Mouse (Mus musculus): ENCODE measurements around the gene Stag3. TPM values are rescaled to one million over a fixed set of nuclear protein-coding genes. Genes with fewer than 3 reads are reported as not detected.

The Stag3 gene
- 4.3 and 6.3 TPM in 2 replicates for polyA plus RNA-seq (2014; fragmentation: Nextera tagmentation; extraction: Ambion mirVana)

GRCm38 (mm10) chr5:138279585-138280424 is at the start of gene Stag3, which contains the start of the genes Gm43720 and Gpc2:
Gene Stag3 (plus strand): TSS chr5:138280240.
Gene Gm43720 (minus strand): TSS chr5:138279958.
Gene Gpc2 (minus strand): TSS chr5:138280005.
- H3K9ac ChIP-seq, result peak within 1 kb of the TSS; percentile 71
- peaks cover 17% of the 10 kb centered on the region; the same call in 1 of the 2 replicates for H3K36me3 ChIP-seq (ENCODE audit: insufficient read depth)
- H3K27me3 ChIP-seq (ENCODE audit: insufficient read depth, low read length), result no peaks in the 10 kb centered on the region; the same call in 1 of the 2 replicates
- no peak for TF ChIP-seq CTCF (IDR thresholded peaks at IDR 0.05; ENCODE audit: low read depth)
- H3K27ac ChIP-seq (ENCODE audit: low read depth), result no peak within 1 kb of the TSS
- DNase-seq, result peak; percentile 99
- H3K4me2 ChIP-seq, result peak within 1 kb of the TSS; percentile 66
- WGBS, result under 1% methylated on average over 56 of the region's 56 CpGs
- H3K9me3 ChIP-seq (ENCODE audit: low read depth, low read length), result peaks cover 9% of the 10 kb centered on the region; the same call in 1 of the 2 replicates
- peak; percentile 99 for ATAC-seq (ENCODE audit: insufficient read depth)
- peaks cover 8% of the 10 kb centered on the region for H3K4me1 ChIP-seq (ENCODE audit: insufficient read depth)
- H3K4me3 ChIP-seq (ENCODE audit: low read depth, low read length), result peak within 1 kb of the TSS; percentile 60

DNA sequence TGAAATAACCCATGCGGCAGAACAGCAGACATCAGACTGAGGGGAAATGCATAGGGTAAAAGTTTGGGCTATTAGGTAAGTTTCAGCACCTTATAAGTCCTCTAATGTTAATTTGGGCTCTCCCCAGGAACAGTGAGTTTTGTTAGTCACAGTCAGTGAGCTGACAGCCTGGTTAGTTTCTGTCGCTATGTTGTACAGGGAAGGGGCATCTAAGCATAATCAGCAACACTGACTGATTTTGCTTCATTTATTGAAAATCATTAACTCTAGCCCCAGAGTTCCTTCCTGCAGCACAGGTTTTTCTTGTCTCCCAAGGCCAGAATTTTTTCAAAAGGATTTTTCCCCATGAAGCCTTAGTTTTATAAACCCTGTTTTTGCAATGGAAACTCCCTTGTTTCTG is 46.3 kb upstream of the Stag3 start:
- no peak overlapping the region for H3K27ac ChIP-seq (ENCODE audit: low read depth)
- DNase-seq (no peak), ATAC-seq (ENCODE audit: insufficient read depth) (no peak)
- no peaks in the 10 kb centered on the region for H3K36me3 ChIP-seq (ENCODE audit: insufficient read depth)
- no peaks in the 10 kb centered on the region for H3K9me3 ChIP-seq (ENCODE audit: low read depth, low read length)
- H3K4me2 ChIP-seq, result no peak overlapping the region
- no peak overlapping the region for H3K4me3 ChIP-seq (ENCODE audit: low read depth, low read length)
- no peaks in the 10 kb centered on the region for H3K27me3 ChIP-seq (ENCODE audit: insufficient read depth, low read length)
- TF ChIP-seq CTCF (IDR thresholded peaks at IDR 0.05; ENCODE audit: low read depth), result no peak
- WGBS, result 77% methylated on average over 2 of the region's 2 CpGs
- H3K9ac ChIP-seq, result no peak overlapping the region
- no peaks in the 10 kb centered on the region for H3K4me1 ChIP-seq (ENCODE audit: insufficient read depth)

- ATAC-seq (ENCODE audit: insufficient read depth) (no peak), DNase-seq (no peak)
- Histone ChIP-seq H3K9ac (no peak overlapping the region), H3K4me2 (no peak overlapping the region), H3K36me3 (ENCODE audit: insufficient read depth) (no peaks in the 10 kb centered on the region), H3K9me3 (ENCODE audit: low read depth, low read length) (no peaks in the 10 kb centered on the region), H3K4me3 (ENCODE audit: low read depth, low read length) (no peak overlapping the region), H3K27ac (ENCODE audit: low read depth) (no peak overlapping the region), H3K27me3 (ENCODE audit: insufficient read depth, low read length) (no peaks in the 10 kb centered on the region), H3K4me1 (ENCODE audit: insufficient read depth) (no peaks in the 10 kb centered on the region)
- no peak for TF ChIP-seq CTCF (IDR thresholded peaks at IDR 0.05; ENCODE audit: low read depth)
Measured at GRCm38 (mm10) chr5:138234224-138234623, 45.8 kb upstream of the Stag3 start.

- H3K27me3 ChIP-seq (ENCODE audit: insufficient read depth, low read length), result no peaks in the 10 kb centered on the region
- no peaks in the 10 kb centered on the region for H3K36me3 ChIP-seq (ENCODE audit: insufficient read depth)
- ATAC-seq (ENCODE audit: insufficient read depth) (no peak), DNase-seq (peak; percentile 31)
- H3K4me1 ChIP-seq (ENCODE audit: insufficient read depth), result no peaks in the 10 kb centered on the region
- TF ChIP-seq CTCF (IDR thresholded peaks at IDR 0.05; ENCODE audit: low read depth), result no peak
- no peak overlapping the region for H3K9ac ChIP-seq
- no peak overlapping the region for H3K27ac ChIP-seq (ENCODE audit: low read depth)
- 24% methylated on average over 2 of the region's 2 CpGs for WGBS
- no peak overlapping the region for H3K4me2 ChIP-seq
- H3K4me3 ChIP-seq (ENCODE audit: low read depth, low read length), result no peak overlapping the region
- H3K9me3 ChIP-seq (ENCODE audit: low read depth, low read length), result no peaks in the 10 kb centered on the region
Measured at GRCm38 (mm10) chr5:138241511-138241910, 38.5 kb upstream of the Stag3 start.

GRCm38 (mm10) chr5:138251144-138251543 is 28.9 kb upstream of the Stag3 start:
- 85% methylated on average over 12 of the region's 12 CpGs for WGBS
- no peaks in the 10 kb centered on the region for H3K27me3 ChIP-seq (ENCODE audit: insufficient read depth, low read length)
- DNase-seq, result no peak
- no peak for TF ChIP-seq CTCF (IDR thresholded peaks at IDR 0.05; ENCODE audit: low read depth)
- H3K4me1 ChIP-seq (ENCODE audit: insufficient read depth), result no peaks in the 10 kb centered on the region
- no peaks in the 10 kb centered on the region for H3K36me3 ChIP-seq (ENCODE audit: insufficient read depth)
- no peak overlapping the region for H3K9ac ChIP-seq
- no peak overlapping the region for H3K27ac ChIP-seq (ENCODE audit: low read depth)
- H3K4me3 ChIP-seq (ENCODE audit: low read depth, low read length), result no peak overlapping the region
- no peak for ATAC-seq (ENCODE audit: insufficient read depth)
- no peak overlapping the region for H3K4me2 ChIP-seq
- no peaks in the 10 kb centered on the region for H3K9me3 ChIP-seq (ENCODE audit: low read depth, low read length)

DNA sequence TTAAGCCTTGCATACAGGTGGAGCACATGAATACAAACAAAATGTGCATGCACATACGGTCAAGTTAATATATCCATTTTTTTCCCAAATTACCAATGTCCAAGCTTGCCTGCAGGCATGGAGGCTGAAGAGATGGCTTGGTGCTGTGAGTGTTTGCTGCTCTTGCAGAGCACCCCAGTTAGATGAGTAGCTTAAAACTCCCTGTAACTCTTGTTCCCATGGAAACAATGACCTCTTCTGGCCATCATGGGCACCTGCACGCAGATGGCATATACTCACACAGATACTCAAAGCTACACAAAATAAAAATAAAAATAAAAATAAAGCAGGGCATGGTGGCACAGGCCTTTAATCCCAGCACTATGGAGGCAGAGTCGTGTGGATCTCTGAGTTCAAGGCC is 27.0 kb upstream of the Stag3 start:
- TF ChIP-seq CTCF (IDR thresholded peaks at IDR 0.05; ENCODE audit: low read depth), result no peak
- H3K4me1 ChIP-seq (ENCODE audit: insufficient read depth), result no peaks in the 10 kb centered on the region
- H3K27me3 ChIP-seq (ENCODE audit: insufficient read depth, low read length), result no peaks in the 10 kb centered on the region
- no peak overlapping the region for H3K4me2 ChIP-seq
- H3K36me3 ChIP-seq (ENCODE audit: insufficient read depth), result no peaks in the 10 kb centered on the region; the same call in 1 of the 2 replicates
- ATAC-seq (ENCODE audit: insufficient read depth), result no peak
- no peak for DNase-seq
- H3K4me3 ChIP-seq (ENCODE audit: low read depth, low read length), result no peak overlapping the region
- 88% methylated on average over 3 of the region's 3 CpGs for WGBS
- no peak overlapping the region for H3K27ac ChIP-seq (ENCODE audit: low read depth)
- no peak overlapping the region for H3K9ac ChIP-seq
- no peaks in the 10 kb centered on the region for H3K9me3 ChIP-seq (ENCODE audit: low read depth, low read length)

GRCm38 (mm10) chr5:138255353-138256093 is 24.5 kb upstream of the Stag3 start, which contains the start of gene Lamtor4:
Gene Lamtor4 (plus strand): TSS chr5:138255482.
- TF ChIP-seq CTCF (IDR thresholded peaks at IDR 0.05; ENCODE audit: low read depth), result 0 out of 2 replicates have a peak, but pooled peaks have one; percentile 4
- Histone ChIP-seq H3K4me1 (ENCODE audit: insufficient read depth) (no peaks in the 10 kb centered on the region), H3K36me3 (ENCODE audit: insufficient read depth) (peaks cover 24% of the 10 kb centered on the region), H3K4me3 (ENCODE audit: low read depth, low read length) (peak within 1 kb of the TSS; percentile 64), H3K27me3 (ENCODE audit: insufficient read depth, low read length) (no peaks in the 10 kb centered on the region), H3K27ac (ENCODE audit: low read depth) (peak within 1 kb of the TSS; percentile 51; the same call in 1 of the 2 replicates), H3K9me3 (ENCODE audit: low read depth, low read length) (no peaks in the 10 kb centered on the region), H3K9ac (peak within 1 kb of the TSS; percentile 56), H3K4me2 (peak within 1 kb of the TSS; percentile 64)
- WGBS, result under 1% methylated on average over 38 of the region's 38 CpGs
- ATAC-seq (ENCODE audit: insufficient read depth), result peak; percentile 100
- peak; percentile 96 for DNase-seq

Data from lung, embryonic 14.5 days (tissue).